Mouse (Mus musculus) retina, postnatal 7 days (tissue): ENCODE measurements around the gene Ngly1.
"Not testable (repeated sequence)": the region's sequence is repeated elsewhere in the genome, so short reads cannot be mapped to it uniquely, and the experiment has no call there.

Source experiments
- DNase-seq: peaks from one replicate; pipeline ENCODE4 v3.0.0-alpha.2; 2012; ENCODE audit warnings: low read depth, low spot score

Ngly1 gene

DNA sequence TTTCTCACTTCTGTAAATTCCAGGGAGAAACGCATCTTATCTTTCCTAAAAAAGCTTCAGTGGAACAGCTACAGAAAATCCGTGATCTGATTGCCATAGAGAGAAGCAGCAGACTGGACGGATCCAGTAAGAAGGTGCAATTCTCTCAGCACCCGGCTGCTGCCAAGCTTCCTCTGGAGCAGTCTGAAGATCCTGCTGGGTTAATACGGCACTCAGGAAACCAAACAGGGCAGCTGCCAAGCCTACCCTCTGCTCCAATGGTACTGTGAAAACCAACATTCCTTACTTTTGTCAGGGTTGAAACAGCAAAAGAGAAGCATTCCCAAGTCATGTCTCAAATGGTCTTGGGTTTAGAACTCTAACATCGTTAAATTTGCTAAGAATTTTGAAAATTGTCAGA, 11.5 kb downstream of the Ngly1 start:
- DNase-seq: no peak

DNA sequence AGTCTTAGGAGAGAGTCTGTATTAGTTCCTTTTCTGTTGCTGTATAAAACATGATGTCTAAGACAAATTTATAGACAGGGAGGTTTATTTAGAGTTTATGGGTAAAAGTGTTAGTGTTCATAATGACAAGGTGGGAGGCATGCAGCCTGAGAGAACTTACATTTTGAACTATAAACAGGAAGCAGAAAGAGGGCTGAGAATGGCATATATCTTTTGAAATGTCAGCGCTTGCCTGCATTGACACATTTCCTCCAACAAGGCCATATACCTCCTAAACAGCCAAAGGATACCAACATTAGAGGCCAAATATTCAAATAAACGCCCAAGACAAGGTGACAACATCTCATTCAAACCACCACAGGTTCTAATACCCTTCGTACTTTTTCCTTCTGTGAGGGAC, 12.8 kb downstream of the Ngly1 start:
- DNase-seq: no peak

DNA sequence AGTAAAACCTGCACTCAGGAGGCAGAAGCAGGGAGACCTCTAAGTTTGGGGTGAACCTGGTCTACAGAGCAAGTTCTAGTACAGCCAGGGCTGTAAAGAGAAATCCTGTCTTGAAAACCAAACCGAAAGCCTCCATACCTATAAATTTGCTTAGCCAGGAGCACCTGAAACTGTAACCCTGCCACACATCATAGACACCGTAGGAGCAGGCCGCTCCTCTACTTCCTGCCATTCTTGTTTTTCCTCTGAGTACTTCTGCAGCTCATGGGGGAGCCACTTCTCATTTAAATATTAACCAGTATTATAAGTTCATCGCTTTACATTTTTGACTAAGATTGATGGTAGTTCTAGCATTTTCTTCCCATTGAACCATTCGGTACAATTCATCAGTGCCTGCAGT, 17.9 kb downstream of the Ngly1 start:
- no peak for DNase-seq

DNA sequence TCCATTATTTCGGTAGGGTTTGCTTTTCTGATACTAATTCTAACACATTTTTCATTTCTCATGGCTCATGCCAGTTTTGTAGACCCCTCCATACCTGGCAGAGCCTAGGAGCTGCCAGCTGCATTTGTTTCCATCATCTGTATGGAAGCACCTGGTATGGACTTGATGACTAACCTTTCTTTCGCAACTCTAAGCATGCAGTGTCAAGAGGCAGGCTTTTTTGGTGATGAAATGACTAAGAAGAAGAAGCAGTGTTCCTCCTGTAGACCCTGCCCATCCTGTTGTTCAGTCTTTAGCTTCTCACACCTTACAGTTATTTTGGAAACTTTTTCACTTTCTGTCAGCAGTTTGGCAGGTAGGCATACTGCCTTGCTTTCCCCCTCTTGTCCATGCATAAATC, 20.7 kb downstream of the Ngly1 start:
- DNase-seq: no peak

DNA sequence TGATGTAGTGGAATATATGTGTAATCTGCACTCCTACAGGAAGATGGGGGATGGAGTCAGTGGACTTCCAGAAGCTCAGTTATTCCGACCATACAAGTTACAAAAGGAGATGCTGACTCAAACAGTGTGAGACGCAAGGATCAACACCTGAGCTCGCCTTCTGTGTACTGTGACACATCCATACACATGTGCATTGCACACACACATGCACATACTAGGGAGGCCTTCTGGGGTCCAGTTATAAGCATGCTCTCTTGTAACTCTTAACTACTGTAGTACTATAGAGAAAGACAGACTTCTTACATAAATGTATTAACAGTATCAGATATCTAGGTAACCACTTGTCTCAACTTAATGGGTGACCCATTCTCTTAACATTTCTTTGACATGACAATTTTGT, 24.6 kb downstream of the Ngly1 start:
- DNase-seq: no peak

DNA sequence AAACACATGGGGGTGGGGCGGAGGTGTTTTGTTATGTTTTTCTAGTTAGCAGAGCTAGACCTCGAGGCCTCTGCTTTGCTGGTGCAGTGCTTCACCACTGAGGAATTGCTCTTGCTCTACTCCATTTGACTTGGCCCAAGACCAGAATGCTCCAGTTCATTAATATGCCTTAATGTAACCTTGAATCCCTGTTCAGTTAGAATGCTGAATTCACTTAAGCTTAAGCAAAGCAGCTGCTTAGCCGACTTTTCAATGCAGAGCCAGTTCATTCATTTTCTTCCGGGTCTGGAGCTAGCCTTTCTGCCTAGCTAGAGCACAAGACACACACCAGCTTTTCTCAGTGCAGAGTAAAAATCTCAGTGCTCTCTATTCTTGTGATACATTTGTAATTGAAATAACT, 30.1 kb downstream of the Ngly1 start:
- DNase-seq: no peak

DNA sequence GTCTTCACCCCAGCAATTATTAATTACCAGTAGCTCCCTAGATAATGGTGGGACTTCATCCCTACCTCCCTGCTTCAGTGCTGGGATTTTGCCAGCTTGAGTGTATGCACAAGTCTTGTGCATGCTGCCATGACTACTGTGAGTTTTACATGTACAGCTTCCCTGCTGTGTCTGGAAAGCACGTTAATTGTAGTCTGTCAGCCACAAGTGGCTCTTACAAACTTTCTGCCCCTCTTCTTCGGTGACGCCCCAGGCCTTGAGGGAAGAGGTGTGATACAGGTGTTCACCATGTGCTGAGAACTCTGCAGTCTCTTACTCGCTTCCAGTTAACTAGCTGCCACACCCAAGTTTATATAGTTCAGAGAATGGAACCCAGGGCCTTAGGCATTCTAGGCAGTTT, 34.9 kb downstream of the Ngly1 start:
- no peak for DNase-seq

DNA sequence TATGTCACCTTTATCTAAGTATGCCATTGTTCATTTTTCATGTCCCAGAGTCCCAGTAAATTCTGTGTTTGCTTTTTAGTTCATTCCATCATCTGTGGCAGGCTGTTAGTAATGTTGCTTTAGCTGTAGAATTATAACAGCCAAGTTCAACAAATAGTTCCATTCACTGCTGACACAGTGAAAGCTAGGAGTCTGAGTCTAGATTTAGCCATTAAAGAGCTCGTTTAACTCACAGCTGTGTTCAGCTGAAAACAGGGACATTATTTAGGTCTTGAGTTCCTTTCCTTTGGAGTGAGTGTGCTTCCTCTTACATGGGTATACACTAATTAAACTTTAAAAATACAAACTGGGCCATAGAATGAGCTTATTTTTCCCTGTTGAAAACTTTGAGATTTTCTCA, 43.3 kb downstream of the Ngly1 start:
- no peak for DNase-seq

DNA sequence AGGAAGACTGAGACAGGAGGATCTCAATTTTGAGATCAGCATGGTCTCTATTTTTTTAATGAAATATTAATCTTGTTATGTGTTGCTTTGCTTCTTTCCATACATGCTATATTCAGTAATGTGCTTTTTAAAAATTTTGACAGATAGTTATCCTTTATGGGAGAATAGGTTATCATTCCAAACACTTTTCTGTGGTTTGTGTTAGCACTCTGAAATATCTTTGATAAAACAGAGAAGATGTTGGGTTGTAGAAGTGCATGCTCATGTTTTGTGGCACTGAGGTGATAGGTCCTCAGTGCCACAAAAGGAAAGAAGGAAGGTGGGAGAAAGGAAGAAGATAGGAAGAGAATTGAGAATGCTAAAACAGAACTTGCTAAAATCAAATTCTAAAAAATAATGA, 43.9 kb downstream of the Ngly1 start:
- no peak for DNase-seq

DNA sequence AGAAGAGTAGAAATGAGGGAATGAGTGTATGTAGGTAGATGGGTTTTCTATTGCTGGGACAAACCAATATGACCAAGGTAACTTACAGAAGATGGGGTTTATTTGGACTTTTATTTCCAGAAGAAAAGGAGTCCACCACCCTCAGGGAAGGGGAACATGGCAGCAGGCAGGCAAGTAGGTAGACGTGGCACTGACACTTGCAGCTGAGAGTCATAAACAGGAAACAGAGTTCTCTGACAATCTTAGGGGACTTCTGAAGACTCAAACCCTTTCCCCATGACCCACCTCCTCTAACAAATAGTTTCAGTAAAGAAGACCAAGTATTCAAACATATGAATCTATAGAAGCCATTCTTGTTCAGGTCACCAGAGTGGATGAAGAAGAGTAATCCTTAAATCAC, 44.8 kb downstream of the Ngly1 start:
- DNase-seq: no peak

DNA sequence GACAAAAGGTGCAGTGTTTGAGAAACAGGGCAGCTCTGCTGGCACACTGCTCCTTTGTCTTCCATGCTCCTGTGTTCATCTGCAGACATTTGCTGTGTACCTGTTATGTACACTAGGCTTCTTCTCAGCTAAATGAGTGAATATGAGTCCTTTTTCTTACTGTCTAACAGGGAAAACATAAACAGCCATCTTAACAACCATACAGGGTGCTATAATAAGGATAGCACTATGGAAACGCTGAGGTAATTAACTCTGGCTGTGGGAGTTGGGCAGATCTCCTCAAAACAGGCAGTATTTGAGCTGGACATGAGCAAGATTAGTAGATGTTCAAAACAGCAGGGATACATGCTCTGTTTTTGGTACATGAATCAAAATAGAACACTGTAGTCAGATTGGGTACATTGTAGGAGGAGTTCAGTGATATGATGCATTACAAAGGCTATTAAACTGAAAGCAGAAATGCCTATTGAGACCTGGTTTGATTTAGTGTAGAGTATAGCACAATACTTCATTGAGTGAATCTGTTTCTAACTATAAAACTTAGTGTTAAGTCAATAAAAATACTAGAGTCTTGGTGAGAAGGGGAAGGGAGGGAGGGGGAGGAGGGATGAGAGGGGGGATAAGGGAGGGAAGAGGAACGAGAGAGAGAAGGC, 47.9 kb downstream of the Ngly1 start:
- DNase-seq: no peak

DNA sequence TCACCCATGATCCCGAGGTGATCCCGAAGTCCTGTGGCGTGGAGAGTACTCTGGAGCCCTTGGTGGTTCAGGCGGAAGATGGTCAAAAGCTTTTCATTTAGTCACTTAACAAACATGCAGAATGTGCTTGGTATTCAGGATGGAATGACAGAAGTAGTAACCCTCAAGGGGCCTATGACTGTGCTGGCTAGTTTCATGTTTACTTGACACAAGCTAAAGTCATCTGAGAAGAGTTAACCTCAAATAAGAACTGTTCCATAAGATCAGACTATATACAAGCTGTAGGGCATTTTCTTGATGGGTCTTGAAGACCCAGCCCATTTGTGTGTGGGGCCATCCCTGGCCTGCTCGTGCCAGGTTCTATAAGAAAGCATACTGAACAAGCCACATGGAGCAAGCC, 52.7 kb downstream of the Ngly1 start:
- DNase-seq: no peak

DNA sequence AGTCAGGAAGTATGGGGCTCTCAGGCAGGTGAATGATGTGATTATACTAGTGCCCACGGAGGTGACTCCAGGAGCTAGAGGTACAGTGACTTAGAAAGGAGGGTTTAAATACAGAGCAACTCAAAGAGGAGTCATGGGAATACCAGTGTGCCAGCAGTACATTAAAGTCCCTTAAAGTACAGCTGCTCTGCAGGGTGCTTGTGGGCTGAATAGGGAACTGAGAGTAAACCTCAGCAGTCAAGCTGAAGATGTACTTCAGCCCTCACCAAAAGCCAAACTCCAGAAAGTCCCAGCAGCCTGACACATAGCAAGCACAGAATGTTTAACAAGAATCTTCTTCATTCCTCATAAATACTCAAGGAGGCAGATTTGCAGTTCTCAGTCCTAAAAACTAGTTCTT, 53.6 kb downstream of the Ngly1 start:
- no peak for DNase-seq

DNA sequence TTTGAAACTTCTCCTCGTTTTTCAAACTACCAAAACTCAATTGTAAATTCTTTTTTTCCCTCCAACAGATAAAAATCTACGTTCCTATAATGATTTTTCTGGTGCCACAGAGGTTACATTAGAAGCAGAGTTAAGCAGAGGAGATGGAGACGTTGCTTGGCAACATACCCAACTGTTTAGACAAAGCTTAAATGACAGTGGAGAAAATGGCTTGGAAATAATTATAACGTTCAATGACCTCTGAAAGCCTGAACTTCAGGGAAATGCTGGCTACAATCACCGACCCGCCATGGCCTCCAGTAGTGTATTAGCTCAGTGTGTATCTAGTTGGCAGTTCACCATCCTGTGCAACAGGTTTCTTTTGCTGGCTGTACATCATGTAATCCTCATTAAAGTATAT, 61.7 kb downstream of the Ngly1 start:
- no peak for DNase-seq

DNA sequence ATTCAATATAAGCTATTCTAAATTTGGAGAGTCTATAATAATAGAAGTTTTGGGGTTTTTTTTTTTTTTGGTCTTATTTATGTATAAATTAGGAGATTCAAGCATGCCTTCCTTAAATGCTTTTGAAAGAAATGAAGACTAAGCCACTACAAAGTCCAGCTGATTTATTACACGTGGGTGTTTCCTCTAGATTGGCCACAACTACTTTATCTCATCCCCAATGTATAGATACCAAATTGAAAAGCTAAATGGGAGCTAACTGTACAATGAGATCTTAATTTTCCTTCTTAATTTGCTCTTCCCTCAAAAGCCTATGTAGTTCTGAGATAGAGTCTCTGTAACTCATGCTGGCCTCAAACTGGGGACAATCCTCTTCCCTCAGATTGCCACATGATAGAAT, 63.5 kb downstream of the Ngly1 start:
- no peak for DNase-seq

DNA sequence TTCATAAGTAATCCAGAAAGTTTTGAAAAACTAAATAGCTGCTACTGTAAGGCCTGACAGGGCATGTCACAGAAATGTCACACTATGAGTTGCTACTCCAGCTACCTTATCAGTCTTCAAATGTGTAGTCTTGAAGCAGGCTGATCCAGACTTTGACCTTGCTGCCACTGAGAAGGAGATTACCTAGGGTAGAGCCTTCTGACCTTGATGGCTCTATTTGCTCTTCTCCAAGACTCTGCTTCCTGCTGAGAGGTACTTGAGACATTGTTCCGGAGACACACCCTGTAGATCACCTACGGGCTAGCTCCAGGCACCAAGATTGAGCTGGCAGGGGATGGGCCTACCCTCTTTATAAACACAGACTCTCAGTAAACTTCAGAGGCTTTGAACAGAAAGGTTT, 64.0 kb downstream of the Ngly1 start:
- DNase-seq: not testable (repeated sequence)

DNA sequence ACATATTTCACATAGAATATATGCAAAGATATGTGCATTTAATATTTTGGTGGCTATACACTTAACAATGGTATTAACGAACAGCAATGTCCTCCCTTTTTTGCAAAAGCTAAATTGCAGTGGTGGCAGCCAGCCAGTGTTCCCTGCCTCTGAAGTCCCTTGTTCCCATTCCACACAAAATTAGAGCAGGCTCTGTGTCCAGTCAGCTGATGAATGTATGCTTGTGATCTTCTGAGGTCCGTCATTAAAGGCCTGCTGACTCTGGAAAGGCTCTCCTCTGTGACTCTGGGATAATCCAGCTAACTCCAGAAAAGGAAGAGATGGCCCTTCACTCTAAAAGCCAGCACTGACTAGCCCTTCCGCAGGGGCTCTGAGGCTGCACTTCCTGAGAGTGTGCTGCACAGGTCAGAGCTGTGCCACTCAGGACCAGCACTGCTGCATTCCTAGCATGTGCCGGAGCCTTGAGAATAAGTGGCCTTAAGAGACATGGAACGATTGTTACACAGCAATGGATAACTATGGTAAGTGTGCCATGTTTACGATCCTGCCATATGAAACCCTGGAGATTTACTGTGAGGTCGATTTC, 64.9 kb downstream of the Ngly1 start:
- no peak for DNase-seq

DNA sequence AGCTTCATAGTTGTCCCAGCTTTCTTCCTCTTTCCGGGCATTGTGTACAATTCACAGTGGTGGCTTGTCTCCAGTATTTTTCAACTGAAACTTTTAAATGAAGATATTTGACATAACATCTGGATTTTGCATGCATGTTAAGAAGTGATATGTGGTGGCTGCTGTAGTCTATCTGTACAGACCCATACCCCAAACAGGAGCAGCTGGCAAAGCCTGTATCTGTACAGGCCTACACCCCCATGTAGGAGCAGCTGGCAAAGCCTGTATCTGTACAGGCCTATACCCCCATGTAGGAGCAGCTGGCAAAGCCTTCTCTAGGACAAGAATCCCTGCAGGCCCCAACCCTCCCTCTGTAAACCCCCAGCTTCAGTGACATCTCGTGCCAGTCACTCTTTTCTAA, 65.8 kb downstream of the Ngly1 start:
- no peak for DNase-seq

DNA sequence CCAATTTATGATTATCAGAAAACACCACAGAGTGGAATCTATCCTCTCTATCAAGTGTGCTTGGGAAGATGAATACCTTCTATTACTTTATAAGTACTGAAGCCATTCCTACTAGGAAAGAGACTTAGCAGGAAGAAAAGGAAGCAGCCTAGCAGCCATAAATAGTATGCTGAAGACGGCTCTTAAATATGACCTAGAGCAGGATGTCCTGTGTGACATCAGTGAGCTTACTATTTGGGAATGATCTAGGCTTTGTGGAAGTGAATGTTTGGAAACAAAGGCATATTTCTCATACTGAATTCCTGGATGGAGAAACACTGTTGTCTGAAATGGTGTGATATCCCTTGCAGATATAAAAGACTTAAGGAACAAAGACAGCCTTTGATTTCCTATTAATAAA, 67.6 kb downstream of the Ngly1 start:
- no peak for DNase-seq

DNA sequence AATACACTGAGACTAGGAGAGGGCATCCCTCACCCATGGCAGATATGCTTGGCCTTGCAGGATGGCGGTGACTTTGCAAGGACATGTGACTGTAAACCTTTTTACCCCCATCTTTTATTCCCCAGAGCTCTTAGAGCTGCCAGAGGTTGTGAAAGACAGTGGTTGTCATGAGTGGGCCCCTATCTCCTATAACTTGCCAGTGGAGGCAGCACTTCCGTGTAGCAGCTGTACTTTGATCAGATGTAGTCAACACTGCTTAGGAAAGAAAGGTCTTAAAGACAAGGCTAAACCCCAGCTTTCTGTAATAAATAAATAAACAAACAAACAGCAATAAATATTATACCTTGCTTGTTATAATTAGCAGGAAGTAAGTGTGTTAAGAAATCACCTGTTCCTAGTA, 70.7 kb downstream of the Ngly1 start:
- DNase-seq: no peak

DNA sequence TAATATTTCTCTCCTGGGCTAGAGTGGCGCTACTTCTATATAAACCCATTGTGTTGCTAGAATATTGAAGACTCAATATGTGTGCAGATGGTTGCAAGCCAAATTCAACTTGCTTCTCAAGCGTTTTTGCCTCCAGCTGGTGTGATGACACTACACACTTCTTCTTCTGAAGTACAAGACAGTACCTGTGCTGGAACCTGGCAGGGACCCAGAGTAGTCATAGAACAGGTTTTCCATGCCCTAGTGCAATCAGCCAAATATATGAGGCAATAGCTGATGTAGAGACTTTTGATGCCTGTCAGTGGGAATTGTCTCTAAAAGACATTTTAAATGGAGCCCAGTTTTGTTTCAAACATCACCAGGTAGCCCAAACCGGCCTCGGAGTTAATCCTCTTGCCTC, 75.3 kb downstream of the Ngly1 start:
- no peak for DNase-seq

DNA sequence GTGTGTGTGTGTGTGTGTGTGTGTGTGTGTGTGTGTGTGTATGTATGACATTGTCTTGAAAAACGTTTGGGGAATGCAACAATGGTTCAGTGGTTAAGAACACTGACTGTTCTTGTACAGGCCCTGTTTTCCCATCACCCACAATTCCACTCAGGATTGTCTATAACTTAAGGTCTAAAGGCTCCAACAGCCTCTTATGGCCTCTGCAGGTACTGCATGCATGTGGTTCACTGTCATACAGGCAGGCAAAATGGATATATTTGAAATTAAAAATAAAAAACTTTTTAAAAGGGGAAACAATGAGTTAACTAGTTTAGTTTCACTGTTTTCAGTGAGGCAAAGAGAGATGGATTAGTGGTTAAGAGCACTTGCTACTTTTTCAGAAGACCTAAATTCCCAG, 76.1 kb downstream of the Ngly1 start:
- no peak for DNase-seq

DNA sequence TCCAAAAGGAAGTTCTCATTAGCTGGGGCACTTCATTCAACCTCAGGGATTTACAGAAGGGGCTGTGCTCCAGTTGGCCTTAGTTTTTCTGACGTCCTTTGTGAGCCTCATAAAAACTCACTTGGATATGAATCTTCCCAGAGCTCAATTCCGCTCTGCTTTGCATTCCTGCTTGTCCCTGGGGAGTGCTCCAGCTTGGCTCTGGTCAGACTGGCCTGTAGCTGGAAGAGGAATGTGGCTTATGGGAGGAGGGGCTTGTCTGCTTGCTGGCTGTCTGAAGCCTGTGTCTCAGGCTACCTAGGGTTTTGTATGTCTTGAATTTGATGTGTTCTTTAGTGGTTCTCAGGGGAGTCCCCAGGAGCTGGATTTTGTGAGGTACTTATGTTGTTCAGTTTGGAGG, 79.5 kb downstream of the Ngly1 start:
- no peak for DNase-seq

DNA sequence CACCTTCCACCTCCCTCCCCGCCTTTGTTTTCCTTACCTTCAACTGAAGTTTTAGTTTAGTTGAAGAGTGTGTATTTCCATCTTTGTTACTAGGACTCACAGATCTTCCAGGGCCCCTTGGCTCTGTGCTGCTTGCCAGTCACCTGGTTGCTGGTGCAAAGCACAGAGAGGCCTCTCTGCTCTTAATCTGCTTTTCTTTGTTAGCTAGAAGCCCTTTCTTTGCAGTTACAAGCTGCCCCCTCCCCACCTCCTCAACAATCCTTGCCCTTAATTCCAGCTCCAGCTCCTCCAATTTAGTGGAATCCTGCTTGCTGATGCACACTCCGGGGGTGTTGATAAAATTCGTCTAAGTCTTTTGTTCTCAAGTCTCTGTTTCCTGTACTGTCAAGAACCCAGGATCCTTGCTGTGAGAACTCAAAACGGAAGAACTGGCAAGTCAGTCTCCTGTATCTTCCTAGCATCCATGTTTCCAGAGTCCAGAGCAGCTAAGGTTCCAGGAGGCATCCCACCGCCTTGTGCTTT, 79.9 kb downstream of the Ngly1 start:
- DNase-seq: no peak
